Mouse (Mus musculus) ovary, postnatal 10 days (tissue): ENCODE results near the gene Gpi1.
"Not testable (repeated sequence)": the region's sequence is repeated elsewhere in the genome, so short reads cannot be mapped to it uniquely, and the experiment has no call there.

Source experiments
- DNase-seq: peaks from one replicate; pipeline ENCODE4 v3.0.0; 2022; ENCODE audit warnings: low spot score

The Gpi1 gene

DNA sequence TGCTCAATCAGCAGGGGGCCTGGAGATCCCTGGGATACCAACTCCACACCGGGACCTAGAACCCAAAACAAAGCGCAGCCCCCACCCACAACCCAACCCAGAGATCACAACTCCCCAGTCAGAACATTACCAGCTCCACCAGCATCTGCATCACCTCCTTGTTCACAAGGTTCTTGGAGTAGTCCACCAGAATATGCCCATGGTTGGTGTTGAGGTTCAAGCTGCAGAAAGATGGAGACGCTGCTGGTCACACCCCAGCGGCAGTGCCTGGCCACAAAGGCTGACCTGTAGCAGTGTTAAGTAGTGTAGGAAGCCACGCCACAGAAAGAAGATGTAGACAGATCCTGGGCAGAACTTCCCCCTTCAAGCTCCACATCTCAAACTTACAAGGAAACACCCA, 983 bp downstream of the Gpi1 start:
- no peak for DNase-seq

DNA sequence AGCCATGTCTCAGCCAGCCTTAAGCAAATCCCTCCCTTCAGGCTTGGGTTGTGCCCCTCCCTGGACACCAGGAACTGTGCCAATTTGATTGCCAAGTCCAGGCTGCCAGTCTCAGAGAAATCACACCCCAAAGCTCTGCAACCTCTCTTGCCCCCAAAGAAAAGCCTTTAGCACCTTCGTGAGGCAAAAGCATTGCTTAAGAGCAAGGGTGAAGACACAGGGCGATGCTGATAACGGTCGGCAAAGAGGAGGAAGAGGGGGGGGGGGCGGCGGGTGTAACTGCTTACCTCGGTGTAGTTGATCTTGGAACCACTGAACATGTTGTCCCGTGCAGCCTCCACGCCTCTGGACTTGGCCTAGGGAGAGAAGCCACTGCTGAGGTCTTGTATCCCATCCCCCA, 1.5 kb downstream of the Gpi1 start:
- no peak for DNase-seq

DNA sequence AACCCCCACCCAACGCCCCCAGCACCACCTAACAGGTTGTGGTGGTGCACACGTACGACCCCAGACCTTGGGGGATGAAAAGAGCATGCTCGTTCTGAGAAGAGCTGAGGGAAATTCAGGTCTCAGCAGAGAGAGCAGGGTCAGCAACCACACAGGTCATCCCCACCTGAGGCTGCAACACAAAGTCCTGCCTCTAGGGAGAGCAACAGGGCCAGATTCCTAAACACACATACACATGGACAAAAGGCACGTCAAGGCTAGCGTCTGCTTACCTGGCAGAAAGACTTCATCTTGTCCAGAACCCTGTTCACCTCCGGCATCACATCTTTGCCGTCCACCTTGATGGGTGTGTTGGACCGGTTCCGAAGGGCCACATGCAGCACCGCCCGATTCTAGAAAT, 3.3 kb downstream of the Gpi1 start:
- no peak for DNase-seq

DNA sequence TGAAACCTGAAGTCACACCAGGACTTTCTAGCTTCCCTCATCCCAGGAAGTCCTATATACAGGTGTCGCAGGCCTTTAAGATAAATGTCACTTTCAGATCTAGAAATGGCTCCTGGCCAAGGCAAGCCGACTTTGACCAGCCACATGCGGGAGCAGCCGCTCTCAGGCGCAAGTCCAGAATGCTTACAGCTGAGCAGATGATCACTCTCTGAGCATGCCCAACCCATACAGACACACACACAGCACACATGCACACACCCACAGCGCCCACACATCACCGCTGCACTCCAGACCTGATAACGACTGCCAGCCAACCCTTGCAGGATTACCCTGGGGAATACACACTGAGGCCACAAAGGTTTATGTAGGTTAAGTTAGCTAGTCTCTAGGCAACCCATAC, 4.0 kb downstream of the Gpi1 start:
- no peak for DNase-seq

DNA sequence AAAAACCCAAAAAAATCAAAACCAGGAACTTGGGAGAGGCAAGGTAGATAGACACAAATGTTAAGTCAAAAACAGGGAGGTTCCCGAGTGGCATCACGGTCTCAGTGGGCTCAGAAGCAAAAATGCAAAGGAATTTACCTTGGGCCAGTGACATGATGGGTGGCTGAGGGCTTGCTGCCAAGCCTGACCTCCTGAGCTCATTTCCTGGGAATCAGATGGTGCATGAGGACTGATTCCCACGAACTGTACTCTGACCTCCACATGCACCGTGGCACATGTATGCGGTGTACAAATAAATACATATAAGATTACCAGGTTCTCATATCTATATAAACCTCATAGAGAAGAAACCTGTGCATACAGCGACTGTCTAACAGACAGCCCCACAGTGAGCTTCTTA, 5.8 kb downstream of the Gpi1 start:
- DNase-seq: no peak

DNA sequence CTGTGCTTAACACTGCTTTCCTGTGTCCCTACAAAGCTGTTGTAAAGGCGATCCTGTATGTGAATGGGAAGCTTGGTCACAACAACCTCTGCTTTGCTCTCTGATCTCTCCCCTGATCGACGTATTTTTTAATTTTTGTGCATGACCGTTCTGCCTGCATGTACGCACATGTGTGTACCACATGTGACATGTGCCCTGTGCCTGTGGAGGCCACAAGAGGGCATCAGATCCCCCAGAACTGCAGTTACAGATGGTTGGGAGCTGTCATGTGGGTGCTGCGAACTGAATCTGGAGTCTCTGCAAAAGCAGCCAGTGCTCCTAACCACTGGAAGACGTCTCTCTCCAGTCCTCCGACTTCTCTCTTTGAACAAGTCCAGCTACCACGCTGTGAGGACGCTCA, 7.8 kb downstream of the Gpi1 start:
- DNase-seq: no peak

DNA sequence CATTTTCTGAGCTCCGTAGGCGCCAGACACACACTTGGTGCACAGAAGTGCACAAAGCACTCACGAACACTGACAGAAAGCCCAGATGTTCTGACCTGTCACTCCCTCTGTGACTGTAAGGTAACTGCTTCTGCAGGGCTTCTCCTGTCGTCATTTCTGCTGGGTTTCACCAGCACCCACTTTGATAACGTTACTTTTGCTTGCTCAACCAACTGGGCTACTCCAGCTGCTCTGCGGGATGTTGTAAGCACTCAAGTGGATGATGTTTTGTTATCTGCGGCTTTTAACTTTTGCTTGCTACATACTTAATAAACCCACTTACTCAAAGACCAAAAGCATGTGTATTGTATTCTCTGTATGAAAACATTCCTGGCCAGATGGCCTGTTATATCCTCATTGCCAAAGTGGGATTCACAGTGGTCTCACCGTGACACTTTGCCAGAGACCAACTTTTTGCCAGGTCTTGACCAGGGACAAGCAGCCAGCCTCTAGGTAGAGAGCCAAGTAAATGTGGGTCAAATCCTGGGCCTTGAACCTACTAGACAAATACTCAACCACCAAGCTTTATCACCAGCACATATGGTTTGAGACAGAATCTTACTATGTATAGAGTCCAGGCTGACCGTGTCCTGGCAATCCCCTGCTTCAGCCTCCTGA, 8.4 kb downstream of the Gpi1 start:
- no peak for DNase-seq

DNA sequence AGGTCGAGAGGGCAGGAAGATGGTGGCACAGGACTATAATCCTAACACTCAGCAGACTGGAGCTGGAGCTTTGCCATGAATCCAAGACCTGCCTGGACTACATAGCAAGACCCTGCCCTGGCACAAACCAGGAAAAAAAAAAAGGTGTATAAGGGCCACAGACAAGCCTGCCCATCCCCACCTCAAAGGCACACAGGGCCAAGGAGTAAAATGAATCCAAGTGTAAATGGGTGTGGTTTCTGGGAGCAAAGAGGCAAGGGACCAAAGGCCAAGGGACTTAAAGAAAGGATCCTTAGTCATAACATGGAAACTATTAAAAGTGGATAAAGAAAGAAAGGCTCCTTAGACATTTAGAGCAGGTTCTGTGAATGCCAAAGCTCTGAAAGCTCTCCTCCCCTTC, 11.6 kb downstream of the Gpi1 start:
- DNase-seq: no peak

DNA sequence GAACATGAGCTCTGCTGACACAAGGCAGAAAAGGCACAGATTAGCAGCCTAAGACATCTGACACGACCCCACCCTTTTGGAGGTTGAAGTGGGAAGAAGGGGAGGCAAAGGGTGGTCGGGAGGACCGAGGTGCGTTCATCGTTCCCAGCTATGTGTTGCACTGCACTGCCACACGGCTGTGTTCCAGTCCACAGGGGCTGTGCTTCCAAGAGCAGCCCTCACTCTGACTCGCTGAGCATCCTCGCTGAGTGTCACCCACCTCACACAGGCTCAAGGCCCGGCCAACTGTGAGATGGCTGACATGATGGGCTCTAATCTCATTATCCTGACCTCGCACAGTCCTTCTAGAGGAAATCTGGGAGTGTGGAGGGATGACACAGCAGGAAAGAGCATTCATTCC, 13.7 kb downstream of the Gpi1 start:
- no peak for DNase-seq

DNA sequence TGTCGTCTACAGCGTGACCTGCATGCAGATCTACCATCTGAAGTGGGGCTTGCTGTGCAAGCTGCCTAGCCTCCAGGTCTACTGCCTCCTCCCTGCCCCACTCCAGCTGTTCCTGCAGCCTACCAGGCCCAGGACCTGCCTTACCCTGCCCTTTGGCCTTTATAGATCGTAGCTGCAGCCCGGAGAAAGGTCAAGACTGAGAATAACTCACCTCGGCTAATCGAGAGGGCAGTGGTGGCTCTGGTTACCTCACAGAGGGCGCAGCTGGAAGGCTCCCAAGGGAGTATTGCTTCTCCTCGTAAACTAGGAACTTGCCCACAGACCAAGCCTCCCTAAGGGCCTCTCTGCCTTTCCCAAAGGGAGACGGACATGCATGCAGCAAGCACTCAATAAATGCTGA, 14.7 kb downstream of the Gpi1 start:
- DNase-seq: no peak

DNA sequence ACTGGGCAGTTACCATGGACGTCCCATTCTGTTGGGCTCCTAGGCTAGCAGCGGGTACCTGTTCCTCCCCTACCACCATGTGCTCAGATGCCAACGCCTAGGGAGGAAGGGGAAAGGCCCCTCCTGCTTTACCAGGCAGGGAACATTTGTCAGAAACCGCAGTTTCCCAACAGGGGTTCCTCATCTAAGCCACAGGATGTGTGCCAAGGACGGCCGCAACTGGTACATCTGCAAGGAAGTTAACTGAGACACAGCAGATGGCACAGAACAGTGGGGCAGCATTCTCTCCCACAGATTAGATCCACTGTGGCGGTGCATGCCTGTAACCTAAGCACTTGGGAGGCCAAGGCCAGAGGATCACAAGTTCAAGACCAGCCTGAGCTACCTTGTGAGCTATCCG, 15.5 kb downstream of the Gpi1 start:
- no peak for DNase-seq

DNA sequence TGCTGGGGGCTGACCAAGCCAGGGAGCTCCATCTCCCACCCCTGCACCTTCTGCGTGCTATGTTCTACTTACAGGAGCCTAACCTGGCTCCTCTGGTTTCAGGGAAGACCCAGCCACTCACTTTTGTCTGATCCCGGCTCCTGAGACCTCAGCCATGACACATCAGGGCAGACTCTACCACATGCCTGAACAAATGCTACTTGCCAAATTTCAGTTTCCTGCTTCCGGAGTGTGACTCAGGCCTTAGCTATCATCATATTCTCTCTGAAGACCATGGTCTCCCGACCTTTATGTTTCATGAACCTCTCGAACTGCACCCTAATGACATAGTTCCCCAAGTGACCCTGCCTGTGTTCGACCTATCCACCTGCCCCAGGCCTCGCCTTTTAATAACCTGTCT, 16.9 kb downstream of the Gpi1 start:
- DNase-seq: no peak

DNA sequence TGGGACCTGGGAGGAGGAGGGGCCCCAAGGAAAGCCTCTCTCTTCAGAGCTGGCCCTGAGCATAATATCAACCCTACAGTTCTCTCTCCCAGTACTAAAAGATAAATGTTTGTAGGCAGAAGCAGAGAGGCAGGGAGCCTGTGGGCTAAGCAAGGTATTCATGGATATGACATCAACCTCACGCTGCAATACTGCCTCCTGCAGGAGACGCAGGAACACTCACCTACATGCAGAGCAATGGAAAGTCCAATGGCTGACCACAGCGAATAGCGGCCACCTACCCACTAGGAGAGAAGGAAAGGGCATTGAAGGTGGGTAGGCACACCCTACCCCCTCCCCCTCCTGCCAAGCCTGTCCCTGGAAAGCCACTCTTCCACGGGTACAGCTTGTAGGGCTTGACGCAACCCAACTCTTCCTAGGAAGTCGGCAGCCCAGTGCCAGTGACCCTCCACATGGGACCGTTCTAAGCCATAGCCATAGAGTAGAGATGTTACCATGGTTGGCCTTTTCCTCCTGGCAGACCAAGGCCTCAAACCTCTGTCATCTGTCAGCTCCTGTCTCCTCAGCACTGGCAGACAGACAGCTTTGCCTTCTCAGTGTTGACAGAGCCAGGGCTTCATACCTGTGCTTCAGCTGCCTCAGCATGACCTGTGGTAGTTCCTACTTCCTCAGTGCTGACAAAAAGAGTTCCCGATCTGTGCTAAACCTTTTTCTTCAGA, 21.9 kb downstream of the Gpi1 start:
- no peak for DNase-seq

DNA sequence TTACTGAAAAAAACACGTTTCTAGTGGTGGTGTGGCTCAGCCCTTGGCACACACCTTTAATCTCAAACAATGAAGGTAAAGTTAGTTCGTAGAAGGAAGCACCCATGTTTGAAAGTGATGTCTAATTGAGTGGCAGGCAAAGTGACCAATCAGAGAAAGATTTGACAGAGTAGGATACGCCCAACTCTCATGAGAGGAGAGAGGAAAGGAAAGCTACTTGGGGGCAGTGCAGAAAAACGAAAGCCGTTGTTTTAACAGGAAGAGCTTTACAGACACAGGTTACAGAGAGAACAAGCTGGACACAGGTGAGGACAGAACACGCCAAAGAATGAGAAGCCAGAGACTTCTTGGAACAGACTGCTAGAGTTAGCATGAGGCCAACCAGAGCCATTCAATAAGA, 23.8 kb downstream of the Gpi1 start:
- no peak for DNase-seq

DNA sequence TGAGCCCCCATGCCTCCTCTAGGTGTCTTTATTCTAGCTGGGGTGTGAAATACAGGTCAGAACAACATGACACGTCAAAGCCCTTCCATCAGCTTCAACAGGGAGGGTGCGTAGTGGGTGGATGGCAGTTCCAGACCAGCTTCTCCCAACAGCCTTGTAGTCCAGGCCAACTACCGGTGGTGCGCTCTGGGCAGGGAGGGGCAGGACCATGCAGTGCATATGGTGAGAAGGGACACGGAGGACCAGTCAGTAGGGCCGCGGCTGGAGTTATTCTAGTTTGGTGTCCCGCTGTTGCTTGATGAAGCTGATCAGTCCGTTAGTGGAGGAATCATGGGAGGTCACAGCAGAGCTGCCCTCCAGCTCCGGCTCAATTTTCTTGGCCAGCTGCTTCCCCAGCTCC, 28.0 kb downstream of the Gpi1 start:
- not testable (repeated sequence) for DNase-seq

DNA sequence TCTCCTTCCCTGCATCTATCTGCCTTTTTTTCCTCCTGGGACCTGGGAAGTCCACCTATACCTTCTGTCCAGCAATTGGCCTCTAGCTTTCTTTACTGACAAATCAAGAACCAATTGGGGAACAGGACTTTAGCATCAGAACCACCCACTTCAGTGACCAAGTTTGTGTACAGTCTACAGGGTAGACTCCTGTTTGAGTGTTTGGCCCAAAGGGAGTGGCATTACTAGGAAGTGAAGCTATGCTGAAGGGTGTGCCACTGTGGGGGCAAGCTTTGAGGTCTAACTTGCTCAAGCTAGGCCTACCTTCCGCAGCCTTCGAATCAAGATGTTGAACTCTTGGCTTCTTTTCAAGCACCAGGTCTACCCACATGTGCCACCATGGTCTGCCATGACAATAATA, 29.3 kb downstream of the Gpi1 start:
- DNase-seq: no peak

DNA sequence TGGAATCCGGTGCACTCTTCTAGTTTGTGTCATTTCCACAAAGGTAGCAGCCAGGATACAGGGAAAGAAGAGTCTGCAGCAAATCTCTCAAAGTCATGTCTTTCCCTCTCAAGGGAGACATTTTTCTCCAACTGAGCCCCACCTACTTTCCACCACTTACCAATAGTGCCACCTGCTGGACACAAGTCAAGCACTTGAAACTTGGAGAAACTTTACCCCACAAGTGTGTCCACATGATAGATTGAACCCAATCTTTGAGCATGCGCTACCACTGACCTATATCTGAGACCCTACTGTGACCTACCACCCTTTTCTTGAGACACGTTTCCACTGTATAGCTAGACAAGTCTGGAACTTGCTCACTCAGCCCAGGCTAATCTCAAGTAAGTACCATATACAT, 31.8 kb downstream of the Gpi1 start:
- no peak for DNase-seq

DNA sequence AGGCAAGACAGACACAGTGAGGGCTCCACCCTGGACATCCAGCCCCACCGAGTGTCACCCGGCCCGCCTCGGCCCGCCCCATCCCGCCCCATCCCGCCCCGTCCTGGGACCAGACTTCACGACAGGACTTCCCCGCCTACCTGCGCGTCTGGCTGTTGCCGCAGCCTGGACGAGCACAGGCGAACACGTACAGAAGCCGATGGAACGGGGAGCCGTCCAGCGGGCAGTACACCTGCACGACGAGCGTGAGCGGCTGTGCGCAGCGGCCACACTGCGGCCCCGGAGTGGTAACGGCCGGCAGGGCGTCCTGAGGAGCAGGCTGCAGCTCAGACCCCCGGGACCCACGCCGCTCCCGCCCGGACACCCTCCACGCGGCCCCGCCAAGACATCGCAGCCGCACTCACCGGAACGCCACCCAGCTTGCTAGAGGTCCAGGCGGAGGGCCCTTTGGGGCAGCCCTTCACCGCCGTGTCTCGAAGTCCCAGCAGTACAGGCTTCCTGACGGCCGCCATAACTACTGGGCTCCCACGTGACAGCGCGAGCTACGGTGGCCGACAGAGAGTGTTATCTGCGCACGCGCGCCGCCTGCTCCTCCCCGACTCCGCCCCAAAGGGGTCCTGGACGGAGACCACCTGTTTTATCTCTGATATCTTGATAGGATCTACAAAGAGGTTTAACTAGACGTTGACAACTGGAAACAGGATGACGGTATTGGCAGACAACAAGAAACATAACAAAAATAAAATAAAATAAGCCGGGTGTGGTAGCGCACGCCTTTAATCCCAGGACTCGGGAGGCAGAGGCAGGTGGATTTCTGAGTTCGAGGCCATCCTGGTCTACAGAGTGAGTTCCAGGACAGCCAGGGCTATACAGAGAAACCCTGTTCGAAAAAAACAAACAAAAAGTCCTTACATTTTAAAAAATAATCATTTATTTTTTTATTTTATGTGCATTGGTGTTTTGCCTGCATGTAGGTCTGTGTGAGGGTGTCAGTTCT, 33.7 kb downstream of the Gpi1 start, which contains the start of gene Pdcd2l:
Gene Pdcd2l (minus strand): TSS at position 530 of the 997 bp plus-strand sequence.
- peak; percentile 89 for DNase-seq

DNA sequence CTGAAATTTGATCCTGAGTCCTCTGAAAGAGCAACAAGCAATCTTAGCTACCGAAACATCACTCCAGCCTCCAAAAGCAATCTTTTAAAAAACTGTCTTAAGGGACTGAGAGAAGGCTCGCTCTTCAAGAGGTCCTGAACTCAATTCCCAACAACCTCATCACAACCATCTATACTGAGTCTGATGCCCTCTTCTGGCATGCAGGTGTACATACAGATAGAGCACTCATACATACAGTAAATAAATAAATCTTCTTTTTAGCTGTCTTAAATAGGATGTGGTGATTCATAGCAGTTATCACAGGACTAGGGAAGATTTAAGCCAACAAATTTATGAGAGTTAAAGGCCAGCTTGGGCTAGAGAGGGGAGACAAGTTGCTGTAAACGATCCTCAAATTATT, 34.5 kb downstream of the Gpi1 start:
- no peak for DNase-seq

DNA sequence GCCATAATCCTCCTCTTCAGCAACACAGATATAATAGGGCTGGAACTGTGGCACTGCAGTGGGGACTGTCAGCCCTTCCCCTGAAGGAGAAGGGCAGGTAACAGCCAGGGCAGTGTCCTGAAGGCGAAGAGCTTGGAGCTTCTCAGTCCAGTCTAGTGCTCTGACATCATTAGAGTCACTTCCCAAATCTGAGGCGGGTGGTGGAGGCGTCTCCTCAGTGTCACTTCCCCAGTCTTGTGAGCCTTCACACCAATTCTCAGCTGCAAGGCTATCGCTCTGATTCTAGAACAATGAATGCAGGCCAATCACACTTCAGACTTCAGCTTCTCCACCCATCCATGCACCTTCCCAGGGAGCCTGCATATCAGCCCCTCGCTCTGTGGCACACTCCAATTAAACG, 37.3 kb downstream of the Gpi1 start:
- DNase-seq: no peak

DNA sequence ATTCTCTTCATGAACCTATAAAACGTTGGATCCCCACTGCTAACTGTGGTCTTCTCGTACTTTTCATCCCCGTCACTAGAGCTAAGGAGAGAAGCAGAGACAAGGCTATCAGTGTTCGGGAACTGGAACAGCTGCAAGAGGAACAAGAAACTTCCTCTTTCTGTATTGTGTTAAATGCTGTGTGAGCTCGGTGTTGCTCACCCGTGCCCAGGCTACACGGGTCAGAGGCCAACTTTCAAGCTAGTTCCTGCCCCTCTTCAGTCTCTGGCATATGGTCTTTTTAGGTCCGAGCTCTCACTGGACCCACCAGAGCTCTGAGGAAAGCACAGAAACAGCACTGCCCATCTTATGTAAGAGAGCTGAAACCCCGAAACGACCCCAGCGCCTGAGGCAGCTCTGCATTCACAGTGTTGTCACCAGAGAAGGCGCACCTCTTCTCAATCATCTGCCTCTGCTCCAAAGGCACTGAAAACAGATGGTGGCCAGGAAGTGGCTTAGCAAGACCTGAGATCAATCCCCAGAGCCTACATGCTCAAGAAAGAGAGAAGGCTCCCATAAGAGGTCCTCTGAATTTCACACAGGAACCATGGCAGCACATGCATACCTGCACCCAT, 40.7 kb downstream of the Gpi1 start:
- DNase-seq: no peak

DNA sequence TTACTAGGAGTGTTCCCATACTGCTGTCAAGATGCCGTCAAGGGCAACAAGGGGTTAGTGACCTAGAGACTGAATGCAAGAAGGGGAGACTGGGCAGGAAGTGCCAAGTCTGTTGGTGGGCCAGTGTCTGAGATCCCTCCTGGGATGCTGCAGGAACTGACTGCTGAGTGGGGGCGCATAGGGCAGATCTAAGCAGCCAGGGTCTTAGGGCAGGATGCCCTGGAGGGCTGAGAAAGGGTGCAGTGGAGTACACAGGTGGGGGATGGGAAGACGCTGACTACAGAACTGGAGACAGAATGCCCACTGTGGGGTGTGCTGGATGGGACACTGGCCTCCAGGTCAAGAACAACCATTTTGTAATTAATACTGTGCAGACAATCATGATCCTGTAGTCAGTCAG, 46.3 kb downstream of the Gpi1 start:
- DNase-seq: no peak
